Mouse (Mus musculus) G1E (cell line): ENCODE results near the gene Adgrl2. TPM values are rescaled to one million over a fixed set of nuclear protein-coding genes. Genes with fewer than 3 reads are reported as not detected.

ENCODE experiments used
- ATAC-seq: 2 replicates; pipeline ENCODE4 v1.8.0; 2016; ENCODE audit warnings: mild to moderate bottlenecking; ENCODE audit not compliant: insufficient number of reproducible peaks, poor library complexity, low FRiP score, severe bottlenecking; ENCODE audit errors: extremely low read depth
- DNase-seq: peaks from one replicate; pipeline ENCODE4 v3.0.0; 2012; ENCODE audit warnings: low spot score
- H3K27me3 ChIP-seq: 2 replicates; pipeline ENCODE4 v1.6.1; 2012; ENCODE audit warnings: mild to moderate bottlenecking, low read length, inconsistent platforms; ENCODE audit not compliant: insufficient read depth
- H3K36me3 ChIP-seq: replicated peaks from 2 replicates; pipeline ENCODE3; 2012; ENCODE audit warnings: mild to moderate bottlenecking, inconsistent platforms
- H3K4me1 ChIP-seq: 2 replicates; pipeline ENCODE4 v1.6.1; 2012; ENCODE audit warnings: low read depth, low read length, inconsistent platforms, mixed read lengths; ENCODE audit not compliant: insufficient read depth
- H3K4me3 ChIP-seq: 2 replicates; pipeline ENCODE4 v1.5.1; 2012; ENCODE audit warnings: low read depth, mild to moderate bottlenecking, inconsistent platforms, low read length, moderate library complexity, mixed read lengths
- H3K9me3 ChIP-seq: replicated peaks from 2 replicates; pipeline ENCODE4 v1.6.1; 2012; ENCODE audit warnings: inconsistent platforms
- CTCF ChIP-seq: IDR thresholded peaks from 2 replicates; pipeline ENCODE4 v1.5.1; 2012; ENCODE audit warnings: low read depth, low read length, inconsistent platforms, mixed read lengths
- GATA1 ChIP-seq: IDR thresholded peaks from 2 replicates; pipeline ENCODE4 v1.6.1; 2012; ENCODE audit warnings: borderline replicate concordance, low read length, inconsistent platforms, mixed read lengths
- GATA2 ChIP-seq: IDR thresholded peaks from 2 replicates; pipeline ENCODE4 v1.6.1; 2012; ENCODE audit warnings: low read depth, low read length, inconsistent platforms, borderline replicate concordance
- POLR2AphosphoS5 ChIP-seq: IDR thresholded peaks from 2 replicates; pipeline ENCODE4 v1.6.1; 2012; ENCODE audit warnings: low read depth, low read length, inconsistent platforms; ENCODE audit not compliant: insufficient replicate concordance
- TAL1 ChIP-seq: conservative IDR thresholded peaks from 2 replicates; pipeline ENCODE4 v1.6.1; 2012; ENCODE audit warnings: low read depth, low read length, inconsistent platforms, mixed read lengths
- polyA plus RNA-seq: library from polyadenylated mRNA; stranded (reverse); fragments of >175 nt; gene quantifications from 2 replicates; pipeline ENCODE4 v1.2.3, GENCODE M21; 2012
- total RNA-seq, 2 experiments: library from RNA; stranded (forward) in 1 of 2; stranded (reverse) in 1 of 2; fragments of 200-1000 nt in 1 of 2; fragments of >200 nt in 1 of 2; fragmentation: Nextera tagmentation in 1 of 2; gene quantifications; 2 replicates each; pipeline ENCODE4 v1.2.3; 2014 to 2017

Gene Adgrl2
- total and polyA plus RNA-seq, 3 experiments = 0.38 TPM; not detected in 2

DNA sequence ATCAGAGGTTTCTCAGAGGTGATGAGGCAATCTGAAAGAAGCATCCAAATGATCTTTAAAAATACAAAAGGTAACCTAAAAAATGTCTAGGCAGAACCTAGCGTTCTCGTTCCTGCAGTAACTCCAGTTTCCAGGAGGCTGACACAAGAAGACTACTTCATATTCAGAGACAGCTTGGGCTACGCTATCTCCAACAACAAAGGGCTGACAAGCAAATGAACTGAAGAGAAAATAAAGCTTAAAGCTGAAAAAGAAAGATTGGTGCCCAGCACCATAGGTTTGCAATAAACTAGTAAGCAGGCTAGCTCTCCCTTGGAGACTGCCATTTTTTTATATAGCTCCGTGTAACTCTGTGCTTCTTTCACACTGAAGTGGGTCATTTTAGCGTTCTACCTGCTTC, 28.7 kb downstream of the Adgrl2 start:
- no peak overlapping the region for H3K4me3 ChIP-seq
- H3K36me3 ChIP-seq = no peaks in the 10 kb centered on the region
- TF ChIP-seq TAL1 (no peak), POLR2AphosphoS5 (no peak), CTCF (no peak), GATA2 (no peak), GATA1 (no peak)
- no peak for DNase-seq
- no peaks in the 10 kb centered on the region for H3K27me3 ChIP-seq
- H3K4me1 ChIP-seq = no peaks in the 10 kb centered on the region
- no peak for ATAC-seq
- peaks cover 43% of the 10 kb centered on the region for H3K9me3 ChIP-seq

- Histone ChIP-seq H3K9me3 (peaks cover 37% of the 10 kb centered on the region), H3K4me3 (no peak overlapping the region), H3K36me3 (no peaks in the 10 kb centered on the region), H3K27me3 (no peaks in the 10 kb centered on the region), H3K4me1 (no peaks in the 10 kb centered on the region)
- TF ChIP-seq POLR2AphosphoS5 (no peak), CTCF (no peak), GATA2 (no peak), GATA1 (no peak), TAL1 (no peak)
- no peak for DNase-seq
- no peak for ATAC-seq
Measured at GRCm38 (mm10) chr3:148960751-148961289, 29.5 kb downstream of the Adgrl2 start.

GRCm38 (mm10) chr3:148960215-148960614, 30.1 kb downstream of the Adgrl2 start:
- no peaks in the 10 kb centered on the region for H3K4me1 ChIP-seq
- no peak for TF ChIP-seq GATA2
- TF ChIP-seq GATA1 = no peak
- DNase-seq (no peak), ATAC-seq (no peak)
- no peak overlapping the region for H3K4me3 ChIP-seq
- peaks cover 37% of the 10 kb centered on the region for H3K9me3 ChIP-seq
- no peaks in the 10 kb centered on the region for H3K36me3 ChIP-seq
- no peaks in the 10 kb centered on the region for H3K27me3 ChIP-seq

GRCm38 (mm10) chr3:148959327-148960025, 30.9 kb downstream of the Adgrl2 start:
- no peak overlapping the region for H3K4me3 ChIP-seq

DNA sequence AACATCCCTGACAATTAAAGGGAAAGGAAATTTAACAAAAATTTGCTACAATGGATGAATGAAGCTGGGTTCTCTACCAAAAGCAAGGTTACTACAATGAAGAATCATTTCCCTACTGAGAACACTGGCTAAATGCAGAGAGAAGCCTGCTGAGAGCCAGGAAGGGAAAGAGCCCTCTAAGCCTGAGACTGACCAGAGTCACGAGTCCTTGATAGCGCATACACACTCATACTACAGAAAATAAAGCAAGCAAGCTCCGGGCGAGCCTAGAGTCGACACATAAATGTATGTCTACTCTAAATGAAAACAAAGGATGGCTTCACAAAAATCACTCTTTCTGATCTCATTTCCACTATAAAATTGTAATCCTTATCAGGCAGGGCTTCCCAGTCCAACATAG, 31.6 kb downstream of the Adgrl2 start:
- TF ChIP-seq GATA2 (no peak), CTCF (no peak), POLR2AphosphoS5 (no peak)
- Histone ChIP-seq H3K36me3 (no peaks in the 10 kb centered on the region), H3K4me1 (no peaks in the 10 kb centered on the region), H3K9me3 (peaks cover 33% of the 10 kb centered on the region), H3K27me3 (no peaks in the 10 kb centered on the region), H3K4me3 (no peak overlapping the region)
- no peak for ATAC-seq
- no peak for DNase-seq

More at GRCm38 (mm10) chr3:148959327-148960025, 30.9 kb downstream of the Adgrl2 start:
- Histone ChIP-seq H3K4me1 (no peaks in the 10 kb centered on the region), H3K36me3 (no peaks in the 10 kb centered on the region), H3K27me3 (no peaks in the 10 kb centered on the region), H3K9me3 (peaks cover 36% of the 10 kb centered on the region)
- TF ChIP-seq GATA1 (no peak), POLR2AphosphoS5 (no peak)
- no peak for ATAC-seq
- no peak for DNase-seq

GRCm38 (mm10) chr3:148958185-148958584, 32.2 kb downstream of the Adgrl2 start:
- no peak for ATAC-seq

DNA sequence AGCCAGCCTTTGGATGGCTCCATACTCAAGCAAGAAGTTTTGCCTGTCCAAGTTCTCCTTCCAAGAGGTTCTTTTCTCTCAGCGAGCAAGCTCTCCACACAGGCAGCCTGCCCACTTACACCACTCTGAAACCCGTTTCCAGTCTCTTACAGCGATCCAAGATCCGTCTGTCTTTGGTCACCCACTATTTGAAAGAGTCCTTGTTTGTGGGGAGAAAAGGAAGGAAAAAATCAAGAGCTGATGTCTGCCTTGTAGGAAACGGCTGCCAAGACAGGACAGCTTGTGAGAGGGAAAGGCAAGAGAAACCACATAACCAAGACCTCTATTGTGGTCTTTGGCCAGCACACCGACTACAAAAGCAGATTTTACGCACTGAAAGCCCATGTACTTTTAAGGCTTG, 33.5 kb downstream of the Adgrl2 start:
- no peak for TF ChIP-seq CTCF
- TF ChIP-seq TAL1 = no peak
- no peak for TF ChIP-seq POLR2AphosphoS5
- TF ChIP-seq GATA2 = no peak
- no peak for TF ChIP-seq GATA1
- ATAC-seq (no peak), DNase-seq (no peak)
- H3K27me3 ChIP-seq = no peaks in the 10 kb centered on the region
- H3K36me3 ChIP-seq = no peaks in the 10 kb centered on the region
- peaks cover 36% of the 10 kb centered on the region for H3K9me3 ChIP-seq
- H3K4me1 ChIP-seq = no peaks in the 10 kb centered on the region
- H3K4me3 ChIP-seq = no peak overlapping the region

More at GRCm38 (mm10) chr3:148958185-148958584, 32.2 kb downstream of the Adgrl2 start:
- Histone ChIP-seq H3K9me3 (peaks cover 31% of the 10 kb centered on the region), H3K4me3 (no peak overlapping the region), H3K27me3 (no peaks in the 10 kb centered on the region), H3K36me3 (no peaks in the 10 kb centered on the region), H3K4me1 (no peaks in the 10 kb centered on the region)
- TF ChIP-seq TAL1 (no peak), CTCF (no peak), GATA1 (no peak)
- DNase-seq = no peak
